Mouse (Mus musculus) cerebellum, postnatal 14 days (tissue): Measurements from ENCODE around the gene Slc7a11.
A peak's percentile ranks its signal among the peaks of the same experiment; 100 is the strongest.

Experiments used
- DNase-seq, 2 experiments: peaks; one replicate each; pipeline ENCODE4 v3.0.0; 2021; ENCODE audit warnings: mixed read lengths in 2 of 2

The Slc7a11 gene

DNA sequence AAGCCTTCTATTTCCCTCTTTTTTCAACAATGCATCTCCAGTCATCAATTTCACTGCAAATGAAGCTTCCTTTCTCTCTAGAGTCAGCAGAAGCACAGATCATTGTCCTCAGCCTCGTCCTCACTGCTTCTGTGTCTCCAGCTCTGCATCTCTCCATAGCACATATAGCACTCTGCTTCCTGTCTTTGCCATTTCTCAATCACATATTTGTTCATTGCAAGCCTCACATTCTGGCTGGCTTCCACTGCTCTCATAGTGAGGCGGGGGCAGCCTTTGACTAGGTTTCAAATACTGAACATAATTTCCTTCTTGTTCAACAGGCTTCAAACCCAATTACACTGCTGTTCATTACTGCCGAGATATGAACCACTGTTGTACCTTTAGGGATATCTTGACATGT is 305.1 kb downstream of the Slc7a11 start:
- DNase-seq: no peak

DNA sequence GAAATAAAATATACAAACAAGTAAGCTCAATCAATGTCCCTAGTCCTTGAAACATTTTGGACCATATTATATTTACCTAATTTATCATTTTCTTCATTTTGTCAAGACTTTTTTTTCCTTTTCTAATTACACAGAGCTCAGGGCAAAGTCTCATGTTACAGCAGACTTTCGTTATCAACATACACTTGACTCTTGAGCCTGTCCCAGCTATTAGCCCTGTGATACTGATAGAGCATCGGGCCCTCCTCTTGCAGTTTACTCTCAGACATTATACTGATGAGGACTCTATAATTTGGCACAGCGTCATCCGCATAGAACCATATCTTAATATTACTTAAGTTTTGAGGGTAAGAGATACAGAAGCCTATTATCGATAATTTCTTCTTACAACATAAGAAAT is 311.2 kb downstream of the Slc7a11 start:
- no peak for DNase-seq

DNA sequence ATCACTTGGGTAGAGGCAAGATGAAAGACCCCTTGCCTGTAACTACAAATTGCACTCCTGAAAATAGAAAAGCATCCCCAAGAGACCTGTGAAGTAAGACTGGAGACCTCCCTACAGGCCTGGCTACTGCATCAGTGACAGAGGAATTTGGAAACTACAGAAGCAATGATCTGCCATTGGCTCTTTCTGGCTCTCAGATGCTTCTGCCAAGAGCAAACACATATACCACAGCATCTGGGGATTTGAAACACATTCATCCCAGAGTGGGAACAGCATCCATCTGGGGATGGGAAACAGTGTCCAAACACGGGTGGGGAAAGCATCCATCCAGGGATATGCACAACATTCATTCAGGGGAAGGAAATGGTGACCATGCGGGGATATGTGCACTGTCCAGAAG is 313.1 kb downstream of the Slc7a11 start:
- no peak for DNase-seq

DNA sequence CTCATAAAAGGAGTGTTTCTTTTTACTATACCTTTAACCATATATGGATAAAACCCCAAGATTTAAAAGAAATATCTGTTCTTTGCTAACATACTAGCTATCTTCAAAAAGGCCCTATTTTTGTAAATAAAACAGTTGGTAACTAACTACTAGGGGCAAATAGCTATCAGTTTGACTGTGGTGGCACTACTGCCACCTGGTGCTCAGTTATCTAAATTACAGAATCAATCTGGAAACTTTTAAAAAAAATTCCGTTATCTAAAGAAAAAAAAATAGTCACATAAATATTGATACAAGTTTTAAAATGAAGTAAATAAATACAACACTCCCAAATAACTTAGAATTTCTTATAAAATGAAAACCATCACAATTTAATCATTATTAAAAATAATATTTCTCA is 322.4 kb downstream of the Slc7a11 start:
- peak in 1 of 2 experiments; percentile 2 for DNase-seq

DNA sequence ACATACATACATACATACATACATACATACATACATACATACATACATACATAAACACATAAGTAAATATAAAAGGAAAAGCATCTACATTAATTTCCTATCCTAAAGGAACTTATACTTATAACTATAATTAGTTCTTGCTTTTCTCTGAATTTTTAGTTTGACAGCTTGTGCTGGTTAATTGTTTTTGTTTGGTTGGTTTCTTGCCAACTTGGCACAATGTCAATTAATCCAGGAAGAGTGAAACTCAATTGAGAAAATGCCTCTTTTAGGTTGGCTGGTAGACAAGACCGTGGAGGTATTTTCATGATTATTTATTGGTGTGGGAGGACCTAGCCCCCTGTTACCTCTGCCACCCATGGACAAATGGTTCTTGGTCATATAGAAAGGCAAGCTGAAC is 327.1 kb downstream of the Slc7a11 start:
- peak; percentile 13 to 31 for DNase-seq

DNA sequence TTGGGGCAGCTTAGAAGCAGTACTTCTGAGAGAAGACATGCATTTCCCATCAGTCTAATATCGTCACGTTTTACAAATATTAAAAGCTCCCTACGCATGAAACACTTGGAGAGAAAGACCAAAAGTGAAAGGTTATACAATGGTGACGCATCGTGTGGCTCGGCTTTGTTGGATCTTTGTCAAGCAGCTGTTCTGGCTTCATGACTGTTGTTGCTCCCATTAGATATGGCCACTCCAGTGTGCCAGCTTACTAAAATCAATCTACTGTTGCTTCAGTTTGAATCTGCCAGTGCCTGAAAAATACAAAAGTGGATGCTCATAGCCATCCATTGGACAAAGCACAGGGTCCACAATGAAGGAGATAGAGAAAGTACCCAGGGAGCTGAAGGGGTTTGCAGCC is 337.9 kb downstream of the Slc7a11 start:
- DNase-seq: no peak

DNA sequence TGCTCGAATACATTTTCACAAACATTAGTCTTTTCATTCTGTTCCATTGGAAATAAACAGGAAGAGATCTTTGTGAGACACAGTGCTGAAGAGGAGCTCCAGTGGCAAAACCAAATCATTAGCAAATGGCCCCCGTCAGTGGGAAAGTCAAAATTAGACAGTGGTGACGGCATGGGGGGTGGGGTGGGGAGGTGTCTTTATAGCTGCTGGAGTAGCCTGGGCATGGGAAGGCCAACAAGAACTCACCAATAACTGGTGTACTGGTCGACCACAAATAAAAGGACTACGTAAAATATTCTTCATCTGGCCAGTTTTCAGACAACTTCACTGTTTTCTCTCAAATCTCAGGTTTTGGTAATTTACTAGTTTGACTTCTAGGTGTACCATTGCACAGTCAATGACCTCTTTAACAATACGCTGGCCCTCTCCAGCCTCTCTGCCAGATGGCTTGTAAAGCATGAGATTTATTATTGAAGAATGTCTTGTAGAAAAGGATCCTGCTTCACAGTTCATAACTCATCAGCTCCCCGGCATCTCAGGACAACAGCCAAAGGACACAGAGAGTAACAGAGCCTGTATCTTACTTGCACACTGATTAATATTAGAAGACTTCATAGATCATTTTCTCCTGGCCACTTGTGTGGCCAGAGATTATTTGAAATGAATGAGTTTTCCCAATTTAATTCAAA is 348.9 kb downstream of the Slc7a11 start:
- no peak for DNase-seq

DNA sequence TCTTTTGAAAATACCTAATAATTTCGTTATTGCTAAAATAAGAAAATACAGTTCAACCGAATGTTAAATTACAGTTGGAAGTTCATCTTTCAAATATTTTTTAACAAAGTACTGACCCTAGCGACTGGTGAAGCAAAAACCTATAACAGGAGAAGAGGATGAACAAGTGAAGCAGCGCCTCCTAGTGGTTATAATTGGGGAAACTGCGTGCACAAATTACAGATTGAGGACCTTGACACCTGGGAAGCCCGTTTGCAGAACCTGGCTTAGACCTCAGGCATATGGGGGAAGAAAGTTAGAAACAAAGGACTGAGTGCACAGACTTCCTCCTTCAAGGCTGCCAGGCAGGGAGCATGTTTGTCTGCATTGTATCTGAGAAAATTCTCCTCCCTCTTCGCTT is 366.4 kb downstream of the Slc7a11 start:
- peak; percentile 82 to 87 for DNase-seq

DNA sequence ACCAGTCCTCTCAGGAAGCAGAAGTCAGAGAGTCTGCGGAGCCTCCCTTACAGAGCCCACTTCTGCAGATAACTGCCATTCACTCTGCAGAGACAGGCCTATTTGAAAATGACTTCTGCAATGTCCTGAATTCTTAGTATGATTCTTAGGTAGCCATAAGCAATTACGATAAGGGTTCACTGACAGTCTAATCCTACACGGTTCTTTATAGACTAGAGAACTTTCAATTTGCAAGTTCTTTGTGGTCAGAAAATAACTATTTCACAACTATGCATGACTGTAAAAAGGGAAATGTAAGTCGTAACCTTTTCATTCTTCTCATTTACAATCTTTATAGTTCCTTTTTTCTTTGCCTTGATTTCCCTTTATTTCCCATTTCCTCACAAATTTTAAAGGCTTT is 380.0 kb downstream of the Slc7a11 start:
- no peak for DNase-seq

DNA sequence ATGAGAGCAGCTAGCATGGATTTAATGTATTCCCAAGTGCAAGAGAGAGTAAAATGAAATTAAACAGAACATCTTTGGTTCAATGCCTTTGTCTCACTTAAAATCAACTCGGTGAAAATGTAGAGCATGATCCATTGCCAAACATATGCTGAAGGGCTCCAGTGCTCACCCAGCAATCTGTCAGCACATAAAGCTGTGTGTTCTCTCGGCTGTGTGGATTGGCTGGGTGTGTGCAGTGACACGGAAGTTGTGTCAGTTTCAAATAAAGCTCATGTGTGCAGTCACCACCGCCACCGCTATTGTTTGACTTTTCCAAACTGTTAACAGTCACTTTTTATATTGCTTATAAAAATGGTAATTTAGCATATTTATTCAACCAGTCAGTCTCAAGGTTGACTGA is 398.7 kb downstream of the Slc7a11 start:
- peak; percentile 4 to 11 for DNase-seq

DNA sequence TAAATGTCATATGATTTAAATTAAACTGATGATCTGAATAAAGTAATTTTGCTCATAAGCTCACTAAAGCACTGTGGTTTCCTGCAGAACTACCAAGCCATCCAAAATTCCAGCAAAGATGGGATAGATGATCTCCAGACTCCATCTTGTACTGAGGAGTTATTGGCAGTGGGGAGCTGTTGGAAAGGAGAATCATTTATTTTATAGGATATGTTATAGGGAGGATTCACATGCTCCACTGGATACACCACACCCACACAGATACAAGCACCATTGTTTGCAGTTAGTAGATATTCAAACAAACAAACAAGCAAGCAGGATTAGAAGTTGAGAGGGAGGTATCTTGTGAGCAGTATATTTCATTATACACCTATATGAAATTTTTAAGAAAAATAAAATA is 399.3 kb downstream of the Slc7a11 start:
- no peak for DNase-seq

DNA sequence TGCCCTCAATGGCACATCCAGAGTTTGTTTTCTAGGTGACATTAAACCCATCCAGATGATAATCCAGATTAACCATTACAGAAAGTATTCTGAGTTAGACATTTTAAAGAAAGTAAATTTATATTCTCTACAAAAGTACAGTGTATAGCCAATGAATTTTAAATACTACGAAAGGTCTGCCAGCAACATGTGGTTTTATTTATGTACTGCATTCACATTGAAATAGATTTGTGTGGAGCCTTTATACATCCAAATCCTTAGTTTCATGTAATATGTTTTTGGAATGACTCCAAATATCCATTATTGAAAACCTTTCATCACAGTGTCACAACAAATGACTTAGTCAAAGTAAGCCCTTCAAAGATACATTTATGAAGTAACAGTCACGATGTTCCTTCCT is 402.3 kb downstream of the Slc7a11 start:
- no peak for DNase-seq

DNA sequence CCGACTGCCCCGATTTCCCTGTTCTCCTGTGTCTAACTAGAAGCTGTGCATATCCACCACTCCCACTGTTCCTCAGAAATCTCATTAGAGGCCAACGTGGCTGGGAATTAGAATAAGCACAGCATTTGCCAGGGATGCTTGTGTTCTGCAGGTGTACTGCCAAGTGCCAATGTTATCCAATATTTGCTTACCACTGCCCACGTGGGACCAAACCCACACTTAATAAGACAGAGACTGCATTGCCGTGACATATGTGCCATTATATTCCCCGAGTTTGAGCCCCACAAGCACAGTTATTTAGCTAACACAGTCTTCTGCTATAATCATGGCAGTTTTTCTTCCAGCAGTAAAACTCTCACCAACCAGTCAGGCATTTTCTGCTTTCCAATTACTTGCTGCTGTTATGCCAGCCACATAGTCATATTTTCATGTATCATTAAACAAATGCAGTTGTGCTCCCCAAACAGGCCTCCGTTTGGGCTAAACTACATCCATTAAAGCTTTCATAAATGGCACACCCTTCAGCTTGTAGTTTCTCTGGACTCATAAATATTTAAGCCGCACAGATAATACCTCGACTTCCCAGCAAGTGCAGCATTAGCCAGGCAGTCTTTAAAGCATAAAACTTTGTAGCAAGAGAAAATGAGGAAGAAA is 407.4 kb downstream of the Slc7a11 start:
- peak; percentile 9 to 19 for DNase-seq

DNA sequence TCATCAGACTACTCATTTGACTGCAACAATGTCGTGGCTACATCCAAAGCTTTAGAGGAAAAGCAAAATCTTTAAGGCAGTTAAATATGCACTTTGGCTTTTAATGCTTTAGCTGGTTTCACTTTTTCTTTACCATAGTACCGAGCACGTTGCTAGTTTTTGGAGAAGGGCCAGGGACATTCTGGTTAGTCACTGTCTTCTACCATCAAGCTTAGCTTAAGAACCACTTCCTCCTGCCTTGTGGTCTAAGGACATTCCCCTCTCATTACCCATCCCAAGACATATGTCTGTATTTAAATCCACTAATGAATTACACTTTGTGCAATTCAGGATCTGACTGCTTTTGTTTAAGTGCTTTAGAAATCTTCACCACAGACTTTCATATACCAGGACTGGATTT is 410.1 kb downstream of the Slc7a11 start:
- no peak for DNase-seq

DNA sequence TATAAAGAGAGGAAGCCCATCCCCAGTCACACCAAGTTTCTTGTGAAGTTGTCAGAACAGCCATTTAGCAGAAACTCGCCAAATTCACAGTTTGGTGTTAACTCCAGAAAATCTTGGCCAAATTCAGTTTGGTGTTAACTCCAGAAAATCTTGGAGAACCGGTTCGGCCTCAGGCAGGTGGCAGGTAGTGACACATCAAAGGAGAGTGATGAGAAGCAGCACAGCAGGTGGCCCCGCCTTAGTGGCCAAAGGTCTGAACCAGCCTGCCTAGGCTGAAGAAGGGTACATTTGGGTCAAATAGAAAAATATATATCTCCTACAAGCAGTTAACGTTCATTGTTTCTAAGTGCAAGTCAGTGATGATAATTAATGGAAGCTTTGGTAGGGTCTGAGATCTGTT is 417.4 kb downstream of the Slc7a11 start:
- no peak for DNase-seq

DNA sequence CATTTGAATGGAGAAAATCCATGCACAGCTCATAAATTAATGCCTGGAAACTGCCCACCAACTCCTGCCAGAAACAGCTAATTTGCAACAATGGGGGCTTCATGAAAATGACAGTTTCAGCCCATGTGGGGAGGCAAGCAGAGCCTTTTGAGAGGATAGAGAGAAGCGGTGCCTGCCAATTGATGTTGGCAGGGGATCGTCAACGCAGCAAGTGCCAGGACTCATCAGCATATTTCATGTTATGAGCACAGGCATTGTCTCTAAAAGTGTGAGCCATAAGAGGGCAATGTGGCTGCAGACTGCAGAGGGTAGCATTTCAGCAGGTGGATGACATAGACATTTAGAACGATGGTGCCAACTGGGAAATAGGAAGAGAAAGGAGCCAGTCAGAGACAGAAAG is 429.0 kb downstream of the Slc7a11 start:
- peak; percentile 89 to 94 for DNase-seq

DNA sequence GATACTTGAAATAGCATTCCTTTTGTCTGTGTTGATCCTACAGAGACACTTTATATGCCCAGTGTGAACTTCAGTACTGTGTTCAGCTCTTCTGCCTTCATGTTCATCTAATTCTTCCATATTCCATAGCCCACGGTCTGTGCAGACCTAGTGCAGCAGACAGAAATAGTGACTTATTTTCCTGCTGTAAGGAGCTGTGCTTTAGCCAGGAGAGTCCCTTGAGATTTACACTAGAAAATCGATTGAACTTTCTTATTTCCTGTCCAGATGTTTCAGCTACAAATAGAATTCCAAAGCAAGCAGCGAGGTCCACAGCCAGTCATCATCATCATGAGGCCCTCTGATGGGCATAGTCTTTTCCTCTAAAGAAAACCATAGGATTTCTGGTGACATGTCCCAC is 431.4 kb downstream of the Slc7a11 start:
- no peak for DNase-seq

DNA sequence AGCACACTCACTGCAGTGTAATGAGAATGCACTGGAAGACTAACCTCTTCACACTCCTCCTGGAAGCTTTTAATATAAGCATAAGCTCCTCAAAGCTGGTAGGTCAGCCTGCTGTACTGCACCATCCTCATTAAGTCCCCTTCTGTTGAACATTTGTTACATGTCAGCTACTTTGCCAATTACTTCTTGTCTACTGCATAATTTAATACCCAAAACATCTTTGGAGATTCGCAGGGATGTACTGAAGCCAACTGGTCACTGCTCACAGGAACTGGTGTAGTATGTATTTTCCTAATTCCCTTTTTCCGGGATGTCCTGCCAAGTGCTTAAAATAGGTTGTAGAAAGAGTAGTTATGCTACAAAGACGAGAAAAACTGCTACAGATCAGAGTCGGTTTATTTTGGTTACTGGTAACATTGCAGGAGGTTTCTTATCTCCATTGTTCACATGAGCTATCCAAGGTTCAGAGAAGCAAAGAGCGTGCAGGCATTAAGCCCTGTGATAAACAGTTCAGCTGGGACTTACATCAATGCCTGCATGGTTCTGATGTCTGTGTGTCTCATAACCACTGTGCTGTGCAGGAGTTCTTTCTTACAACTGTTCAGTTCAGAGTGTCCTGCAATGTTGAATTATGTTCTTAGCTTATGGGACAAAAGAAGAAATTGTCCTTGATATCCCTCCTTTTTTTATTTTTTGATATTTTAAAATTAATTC is 439.3 kb downstream of the Slc7a11 start:
- no peak for DNase-seq

DNA sequence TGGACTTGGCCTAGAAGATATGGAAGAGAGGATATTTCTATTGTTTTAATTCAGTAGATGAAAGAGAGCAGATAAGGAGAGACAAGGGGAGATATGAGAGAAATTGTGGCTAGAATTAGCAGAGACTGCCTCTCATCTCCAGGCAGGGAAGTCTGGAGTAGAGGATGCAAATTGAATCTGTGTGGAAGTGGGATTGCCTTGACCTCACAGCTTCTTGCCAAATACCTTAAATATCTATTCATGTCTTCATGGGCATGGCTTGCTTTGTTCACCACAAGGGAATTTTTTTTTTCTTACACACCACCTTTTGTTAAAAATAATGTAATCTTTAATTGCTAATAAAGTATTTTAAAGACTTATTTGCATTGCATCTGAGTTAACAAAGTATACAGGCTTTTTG is 441.3 kb downstream of the Slc7a11 start:
- no peak for DNase-seq

DNA sequence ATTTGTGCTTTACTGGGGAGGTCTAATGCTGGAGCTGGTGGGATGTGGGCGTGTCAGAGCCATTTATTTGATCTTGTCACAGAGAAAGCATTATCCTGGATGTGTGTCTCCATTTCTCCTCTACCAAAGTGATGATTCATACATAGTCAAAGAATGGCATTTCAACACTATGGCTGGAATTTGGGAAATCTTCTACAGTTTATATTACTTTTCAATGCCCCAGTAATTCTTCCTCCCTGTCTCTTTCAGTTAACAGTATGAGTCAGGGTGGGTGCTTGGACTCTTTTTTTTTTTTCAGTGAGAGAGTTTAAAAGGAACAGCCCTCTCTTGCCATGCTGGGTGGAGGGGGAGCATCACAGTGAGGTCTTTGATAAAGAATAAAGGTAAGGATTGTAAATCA is 441.8 kb downstream of the Slc7a11 start:
- no peak for DNase-seq

DNA sequence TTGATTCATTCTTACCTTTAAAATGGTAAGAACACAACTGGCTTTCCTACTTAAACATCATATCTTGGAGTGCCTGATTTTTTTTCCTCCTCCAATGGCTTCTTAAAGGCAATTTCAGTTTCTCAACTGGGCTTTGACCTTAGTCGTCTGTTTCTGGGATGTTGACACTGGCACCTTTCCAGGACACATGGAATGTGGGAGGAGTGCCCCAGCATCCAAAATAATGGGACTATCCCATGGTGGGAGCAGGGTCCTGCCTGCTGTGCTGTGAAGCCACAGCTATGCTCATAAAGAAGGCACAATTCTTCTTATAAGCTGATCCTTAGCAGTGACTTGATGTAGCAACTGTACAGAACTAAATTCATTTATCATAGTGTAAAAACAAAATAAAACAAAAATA is 450.5 kb downstream of the Slc7a11 start:
- no peak for DNase-seq

DNA sequence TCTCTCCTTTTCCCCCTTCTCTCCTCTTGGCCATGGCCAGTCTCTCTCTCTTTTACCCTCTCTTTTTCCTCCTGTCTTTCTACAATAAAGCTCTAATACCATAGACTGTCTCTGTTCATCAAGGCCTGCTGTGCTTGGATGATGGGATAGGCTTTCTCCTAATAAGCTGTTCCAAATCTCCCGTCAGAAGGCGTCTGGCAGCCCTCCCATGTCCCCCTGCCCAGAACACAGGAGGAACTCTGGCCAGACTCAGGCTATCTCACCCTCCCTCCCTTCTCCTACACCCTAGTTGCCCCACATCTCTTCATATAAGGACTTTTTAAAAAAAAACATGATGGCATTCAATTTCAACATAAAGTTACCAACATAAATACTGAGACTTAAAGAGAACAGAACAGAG is 456.2 kb downstream of the Slc7a11 start:
- DNase-seq: peak; percentile 65 to 70

DNA sequence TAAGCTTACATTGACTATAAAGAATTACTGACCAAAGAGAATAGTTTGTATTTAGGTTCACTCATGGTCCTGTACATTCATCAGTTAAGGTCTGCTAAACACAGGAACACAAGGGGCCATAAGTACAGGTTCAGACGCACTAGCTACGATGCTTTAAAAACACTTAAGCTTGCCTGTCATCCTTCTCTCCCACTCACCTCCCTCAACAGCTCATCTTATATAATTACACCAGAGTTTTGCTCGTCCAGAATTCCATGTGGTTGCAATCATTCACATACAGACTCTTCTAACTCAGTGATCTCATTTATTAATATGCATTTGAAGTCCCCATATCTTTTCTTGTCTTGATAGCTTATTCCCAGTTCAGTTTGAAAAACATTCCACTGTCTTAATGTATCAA is 458.6 kb downstream of the Slc7a11 start:
- DNase-seq: no peak
